Mouse (Mus musculus) yolk sac, embryonic 10.5 days (tissue): Measurements from ENCODE around the gene Rab11fip4.
A peak's percentile ranks its signal among the peaks of the same experiment; 100 is the strongest.

Experiments
- DNase-seq: peaks from one replicate; pipeline ENCODE4 v3.0.0-alpha.2; 2017; ENCODE audit warnings: low spot score

Rab11fip4 gene

DNA sequence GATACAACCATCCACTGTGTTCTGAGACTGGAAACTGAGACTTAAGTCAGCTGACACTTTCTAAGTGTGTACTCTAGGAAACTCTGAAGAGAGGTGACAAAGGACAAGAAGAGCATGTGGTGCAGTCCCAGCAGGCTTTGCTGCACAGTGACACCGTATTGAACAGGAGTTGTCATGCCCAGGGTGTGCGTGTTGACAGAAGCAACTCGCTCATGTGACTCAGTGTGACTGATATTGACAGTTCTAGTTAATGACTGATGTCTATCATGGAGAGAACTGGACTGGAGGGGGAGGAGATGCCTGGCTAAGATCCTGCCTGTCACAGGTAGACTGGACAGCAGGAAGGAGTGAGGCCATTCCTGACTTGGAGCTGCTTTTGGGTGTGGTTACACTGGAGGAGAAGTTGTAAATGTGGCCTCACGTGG is 63.4 kb downstream of the Rab11fip4 start:
- DNase-seq: peak; percentile 84

DNA sequence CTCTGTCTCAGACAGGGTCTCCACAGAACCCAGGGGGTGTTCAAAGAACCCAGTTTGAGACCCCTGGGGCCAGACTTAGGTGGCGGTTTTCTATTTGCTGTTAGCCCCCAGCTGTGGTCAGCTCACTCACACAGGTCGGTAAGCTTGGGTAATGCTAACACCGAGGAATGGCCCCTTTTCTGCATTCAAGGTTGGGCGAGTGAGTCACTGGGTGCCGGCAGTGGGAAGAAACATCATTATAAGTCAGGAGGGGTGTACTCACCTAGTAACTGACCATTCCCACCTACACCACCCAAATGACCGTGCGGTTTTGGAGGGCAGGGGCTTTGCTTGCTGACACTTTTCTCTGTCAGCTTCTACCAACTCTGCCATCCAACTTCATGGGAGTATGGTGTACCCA is 64.6 kb downstream of the Rab11fip4 start:
- no peak for DNase-seq

GRCm38 (mm10) chr11:79656491-79656890 is 65.5 kb downstream of the Rab11fip4 start:
- DNase-seq: no peak

GRCm38 (mm10) chr11:79657053-79657452 is 66.0 kb downstream of the Rab11fip4 start:
- DNase-seq: no peak

DNA sequence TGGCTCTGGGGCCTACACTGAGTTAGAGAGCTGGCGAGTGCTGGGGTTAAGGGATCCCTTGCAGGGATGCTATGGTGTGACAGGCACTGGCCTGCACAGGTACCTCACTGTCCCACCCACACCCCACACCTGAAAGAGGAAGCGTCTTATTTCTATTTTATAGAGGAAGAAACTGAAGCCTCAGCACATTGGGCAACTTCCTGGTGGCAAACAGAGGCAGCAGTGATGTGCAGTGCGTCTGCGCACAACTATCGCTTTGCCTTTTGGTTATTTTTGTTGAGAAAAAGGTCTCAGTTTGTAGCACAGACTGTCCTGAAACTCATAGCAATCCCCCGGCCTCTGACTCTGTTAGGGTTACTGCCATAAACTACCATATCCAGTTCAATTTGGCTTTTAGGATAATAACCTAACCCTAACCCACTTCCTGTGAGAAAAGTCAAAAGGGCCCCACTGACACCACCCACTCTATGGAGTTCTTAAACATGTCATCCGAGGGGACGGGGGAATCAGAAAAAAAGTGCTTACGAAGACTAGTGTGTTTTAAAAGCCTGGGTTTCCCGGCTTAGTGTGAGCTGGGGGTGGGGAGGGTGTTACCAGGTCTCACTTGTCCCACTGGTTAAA is 67.3 kb downstream of the Rab11fip4 start:
- no peak for DNase-seq

DNA sequence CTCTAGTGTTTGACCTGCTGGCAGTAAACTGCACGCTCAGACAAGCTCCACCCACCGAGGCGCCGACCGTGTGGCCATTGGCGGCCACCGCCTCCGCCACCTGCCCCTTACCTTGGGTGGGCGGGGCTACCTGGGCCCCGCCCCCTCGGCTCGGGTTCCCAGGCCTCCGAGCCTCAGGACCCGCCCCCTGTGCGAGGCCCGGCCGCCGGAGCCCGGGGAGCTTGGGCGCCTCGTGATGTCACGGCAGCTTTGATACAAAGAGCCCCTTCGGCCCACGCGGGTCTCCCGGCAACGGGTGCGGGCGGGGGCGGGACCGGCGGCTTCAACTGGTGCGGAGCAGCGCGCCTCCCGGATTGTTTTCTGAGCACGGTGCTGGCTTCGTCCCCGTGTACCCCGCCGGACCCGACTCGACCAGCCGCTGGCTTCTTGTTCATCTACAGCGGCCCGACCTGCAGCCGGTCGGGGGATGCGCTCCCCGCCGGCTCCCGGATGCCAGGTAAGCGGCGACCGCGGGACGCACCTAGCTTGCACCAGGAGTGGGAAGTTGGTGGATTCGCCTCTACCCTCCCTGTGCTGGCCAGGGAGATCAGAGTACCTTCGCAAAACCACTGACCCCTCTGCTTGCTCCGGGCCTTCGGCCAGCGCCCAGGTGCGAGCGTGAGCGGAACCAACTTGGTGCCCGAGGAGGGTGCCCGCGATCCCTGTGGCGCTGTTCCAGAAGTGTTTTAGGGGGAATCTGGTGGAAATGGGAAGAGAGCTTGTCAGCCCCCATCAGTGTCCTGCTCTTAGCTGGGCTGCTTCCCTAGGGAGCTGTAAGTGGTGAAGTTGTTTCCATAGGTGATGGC is 69.6 kb downstream of the Rab11fip4 start:
- DNase-seq: peak; percentile 93

GRCm38 (mm10) chr11:79661877-79662545 is 71.0 kb downstream of the Rab11fip4 start:
- DNase-seq: peak; percentile 86

GRCm38 (mm10) chr11:79663158-79663557 is 72.1 kb downstream of the Rab11fip4 start:
- no peak for DNase-seq

DNA sequence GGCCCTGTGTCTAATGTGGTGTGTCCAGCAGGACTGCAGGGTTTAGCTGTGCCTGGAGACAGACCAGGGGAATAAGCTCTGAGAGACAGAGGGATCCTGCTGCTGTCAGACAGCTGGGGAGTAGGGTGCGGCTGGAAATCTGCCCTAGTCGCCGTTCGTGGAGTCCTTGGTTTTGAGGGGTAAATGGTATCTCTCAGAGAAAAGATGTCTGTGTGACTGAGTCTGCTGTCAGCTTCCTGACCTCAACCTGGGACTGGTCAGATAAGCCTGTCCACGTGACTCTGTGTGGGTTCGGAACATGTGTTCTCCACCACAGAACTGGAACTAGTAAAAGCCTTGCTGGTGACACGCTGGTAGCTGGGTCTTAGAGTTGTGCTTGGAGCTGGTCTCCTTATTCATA is 72.6 kb downstream of the Rab11fip4 start:
- no peak for DNase-seq

DNA sequence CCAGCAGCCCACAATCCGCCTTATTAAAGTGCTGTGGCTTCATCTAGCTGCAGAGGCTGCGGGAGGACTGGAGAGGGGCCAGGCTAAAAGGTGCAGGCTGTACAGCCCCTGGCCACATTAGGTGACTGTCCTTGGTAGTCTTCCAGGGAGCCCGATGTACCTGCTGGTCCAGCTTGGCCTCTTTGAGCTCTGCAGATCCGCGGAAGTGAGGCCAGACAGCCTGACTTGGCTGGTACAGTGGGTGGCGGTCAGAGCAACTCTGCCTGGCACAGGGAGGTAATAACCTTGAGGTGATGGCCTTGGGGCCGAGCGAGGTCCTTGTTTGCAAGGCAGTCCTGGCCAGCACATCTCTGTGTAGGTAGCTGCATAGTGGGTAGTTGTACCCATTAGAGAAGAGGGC is 75.5 kb downstream of the Rab11fip4 start:
- DNase-seq: no peak

GRCm38 (mm10) chr11:79669210-79669609 is 78.2 kb downstream of the Rab11fip4 start:
- DNase-seq: no peak

DNA sequence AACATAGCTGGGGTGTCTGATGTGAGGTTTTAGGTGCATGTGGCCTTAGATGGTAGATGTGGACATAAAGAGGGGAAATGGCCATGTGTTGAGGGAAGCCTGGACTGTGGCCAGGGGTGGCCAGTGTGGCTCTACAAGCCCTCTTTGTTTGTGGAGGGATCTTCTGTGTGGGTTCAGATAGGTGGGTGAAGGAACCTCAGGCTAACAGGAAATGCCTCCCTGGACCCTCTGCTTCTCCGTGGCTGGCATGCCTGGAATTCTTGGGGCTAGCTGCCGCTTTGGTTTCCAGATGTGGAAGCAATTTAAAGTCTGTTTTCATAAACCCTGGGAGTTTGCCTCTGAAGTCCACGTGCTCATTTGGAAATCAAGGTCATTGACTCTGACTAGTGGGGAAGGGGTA is 78.9 kb downstream of the Rab11fip4 start:
- peak; percentile 45 for DNase-seq

DNA sequence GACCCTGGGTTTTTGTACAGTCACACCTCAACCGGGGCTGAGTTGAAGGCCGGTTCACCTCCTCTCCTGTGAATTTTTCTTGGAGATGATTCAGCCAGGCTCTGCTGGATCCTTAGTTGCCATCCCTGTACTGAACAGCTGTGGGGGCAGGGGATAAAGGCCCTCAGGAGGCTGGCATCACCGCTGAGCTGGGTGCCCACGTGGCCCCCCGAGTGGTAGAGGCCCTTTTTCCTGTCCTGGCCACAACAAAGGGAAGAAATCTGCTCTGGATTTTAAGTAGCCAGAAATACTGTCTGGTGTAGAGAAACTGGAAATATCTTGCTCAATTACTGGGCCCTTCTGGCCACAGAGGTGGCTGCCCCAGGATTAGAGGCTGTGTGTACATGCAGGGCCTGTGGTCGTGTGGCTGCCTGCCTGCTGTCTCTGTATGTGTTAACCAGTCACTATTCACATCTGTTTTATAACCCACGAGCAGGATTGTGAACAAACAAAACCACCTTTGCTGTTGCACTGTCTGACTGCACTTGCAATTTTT is 79.5 kb downstream of the Rab11fip4 start:
- DNase-seq: no peak

- no peak for DNase-seq
Measured at GRCm38 (mm10) chr11:79671668-79672281, 80.8 kb downstream of the Rab11fip4 start.

DNA sequence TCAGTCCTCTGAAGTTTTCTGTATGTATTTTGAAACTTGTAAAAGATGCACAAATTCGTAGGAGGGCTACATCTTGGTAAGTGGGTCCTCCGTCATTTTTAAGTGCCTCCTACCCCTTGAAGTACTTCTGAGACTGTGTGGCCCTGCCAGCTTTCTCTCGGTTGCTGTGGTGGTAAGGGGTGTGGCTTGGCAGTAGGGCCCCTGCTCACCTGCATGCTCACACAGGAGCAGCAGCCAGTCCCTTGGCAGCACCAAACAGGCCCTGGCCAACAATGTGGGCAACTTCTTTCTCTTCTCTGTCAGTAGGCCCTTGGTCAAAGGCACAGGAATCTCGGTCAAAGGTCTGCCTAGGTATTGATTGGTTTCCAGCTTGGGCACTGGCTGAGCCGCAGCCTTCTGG is 82.1 kb downstream of the Rab11fip4 start:
- DNase-seq: no peak

DNA sequence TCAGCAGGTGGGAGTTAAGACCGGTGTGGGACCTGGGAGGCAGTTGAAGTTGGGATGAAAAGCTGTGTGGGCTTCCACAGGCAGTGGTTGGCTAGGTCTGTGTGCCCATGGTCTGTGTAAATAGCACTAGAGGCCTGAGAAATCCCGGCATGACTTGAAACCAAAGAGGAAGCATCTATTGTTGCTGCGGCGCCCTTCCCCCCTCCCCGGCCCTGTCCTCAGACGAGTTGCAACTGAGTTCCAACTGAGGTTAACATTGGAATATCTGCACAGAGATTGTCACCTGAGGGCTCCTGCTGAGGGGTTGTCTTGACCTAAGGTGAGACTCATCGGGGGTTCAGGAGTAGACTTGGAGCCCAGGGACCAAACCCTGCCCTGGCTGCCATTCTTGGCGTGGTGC is 82.7 kb downstream of the Rab11fip4 start:
- DNase-seq: no peak

- no peak for DNase-seq
Measured at GRCm38 (mm10) chr11:79674231-79674630, 83.2 kb downstream of the Rab11fip4 start.

DNA sequence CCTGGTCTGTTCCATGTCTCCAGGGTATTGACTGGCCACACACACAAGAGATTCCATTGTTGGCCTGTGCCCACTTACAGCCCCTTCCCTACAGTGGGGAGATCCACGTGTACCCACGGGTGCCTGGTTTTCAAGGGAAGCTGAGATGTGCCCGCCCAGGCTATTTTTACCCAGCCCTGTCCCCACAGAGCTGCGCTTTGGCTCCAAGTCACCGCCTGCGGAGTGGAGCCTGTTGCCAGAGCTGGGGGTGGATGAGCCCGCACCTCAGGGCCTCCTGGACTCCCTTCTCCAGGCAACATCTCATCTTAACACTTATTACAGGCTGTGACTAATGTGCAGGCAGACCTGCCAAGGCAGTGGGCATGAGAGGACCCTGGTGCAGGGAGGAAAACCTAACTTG is 83.6 kb downstream of the Rab11fip4 start:
- DNase-seq: no peak

DNA sequence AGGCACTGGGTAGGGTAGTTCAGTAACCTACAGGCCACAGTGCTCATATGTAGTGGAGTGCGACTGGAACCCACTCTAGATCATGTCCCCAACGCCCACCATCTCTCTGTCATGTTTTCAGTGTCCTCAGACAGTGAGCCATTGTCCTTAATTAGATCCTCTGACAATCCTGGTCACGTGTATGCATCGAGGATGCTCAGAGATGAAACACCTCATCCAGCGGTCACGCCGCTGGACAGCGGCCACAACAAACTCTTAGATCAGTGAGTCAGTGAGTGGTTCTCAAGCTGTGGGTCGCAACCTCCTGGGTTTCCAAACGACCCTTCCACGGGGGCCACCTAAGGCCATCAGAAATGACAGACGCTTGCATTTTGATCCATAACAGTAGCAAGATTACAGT is 84.3 kb downstream of the Rab11fip4 start:
- no peak for DNase-seq

DNA sequence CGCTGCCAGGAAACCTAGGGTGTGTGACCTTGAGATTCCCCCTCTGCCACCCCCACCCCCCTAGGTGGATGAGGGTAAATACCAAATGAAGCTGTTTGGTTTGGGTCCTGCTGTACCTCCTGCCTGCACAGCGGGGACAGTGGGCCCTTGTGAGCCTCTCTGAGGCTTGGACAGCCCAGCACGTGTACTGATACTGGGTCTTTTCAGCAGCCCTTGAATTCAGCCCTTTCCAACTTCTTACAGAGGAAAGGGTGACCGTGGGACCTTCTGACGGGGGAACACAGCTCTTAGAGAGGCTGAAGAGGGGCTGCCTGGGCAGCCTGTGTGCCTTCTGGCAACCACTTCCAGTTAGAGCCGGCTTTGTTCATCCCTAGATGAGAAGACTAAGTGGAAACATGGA is 85.0 kb downstream of the Rab11fip4 start:
- no peak for DNase-seq

GRCm38 (mm10) chr11:79676483-79676967 is 85.5 kb downstream of the Rab11fip4 start:
- DNase-seq: no peak

DNA sequence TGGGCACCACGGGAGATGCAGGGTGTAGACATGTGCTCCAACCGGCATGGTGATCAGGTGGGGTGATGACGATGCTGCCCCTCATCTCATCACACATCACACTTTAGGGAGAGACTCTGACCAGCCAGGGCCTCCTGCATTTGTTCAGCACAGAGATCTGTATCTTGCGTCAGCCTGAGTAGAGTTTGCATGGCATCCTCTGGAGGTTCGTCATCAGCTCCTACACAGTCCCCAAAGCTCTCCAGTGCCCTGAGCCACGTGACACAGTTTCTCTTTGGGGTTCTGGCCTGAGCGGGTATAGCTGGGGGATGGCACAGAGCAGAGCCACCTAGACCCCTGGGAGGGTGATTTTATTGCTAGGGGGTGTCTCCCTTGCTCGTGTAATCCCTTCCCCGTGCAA is 86.4 kb downstream of the Rab11fip4 start:
- no peak for DNase-seq
